Mouse (Mus musculus) Patski (cell line): ENCODE results near the gene Rtn4ip1. TPM values are rescaled to one million over a fixed set of nuclear protein-coding genes. Genes with fewer than 3 reads are reported as not detected.

ENCODE experiments used
- ATAC-seq: fragments of 100-300 bp; one replicate; pipeline ENCODE4 v1.8.0; 2021
- CTCF ChIA-PET: fragments of 350-600 bp; sonication (Branson Sonifier 250); formaldehyde crosslinking; loops from one replicate; lab custom pipeline; 2022; ENCODE audit warnings: inconsistent platforms; lab: Charles Lee
- POLR2A ChIA-PET: fragments of 350-600 bp; sonication (Branson Sonifier 250); formaldehyde crosslinking; loops from one replicate; lab custom pipeline; 2022; ENCODE audit warnings: antibody characterized with exemption, inconsistent platforms; lab: Charles Lee
- DNase-seq: peaks from one replicate; pipeline ENCODE4 v3.0.0-alpha.2; 2011; ENCODE audit warnings: low read depth, low spot score
- H3K27me3 ChIP-seq: fragments of 371-371 bp; one replicate; pipeline ENCODE4 v1.5.1; 2021
- CTCF ChIP-seq: fragments of 100-300 bp; IDR thresholded peaks from one replicate; pipeline ENCODE4 v1.5.1; 2021
- in situ Hi-C: fragments of 300-500 bp; cut with MboI; formaldehyde crosslinking; loops from 3 replicates; pipeline ENCODE4 v1.11.1; 2018; ENCODE audit warnings: low pct_unique_long_range_greater_than_20kb, mixed read lengths
- polyA plus RNA-seq: library from polyadenylated mRNA; unstranded; gene quantifications from one replicate; pipeline ENCODE4 v1.2.3, GENCODE M21; 2021

Gene Rtn4ip1
- 13.9 TPM for polyA plus RNA-seq

DNA sequence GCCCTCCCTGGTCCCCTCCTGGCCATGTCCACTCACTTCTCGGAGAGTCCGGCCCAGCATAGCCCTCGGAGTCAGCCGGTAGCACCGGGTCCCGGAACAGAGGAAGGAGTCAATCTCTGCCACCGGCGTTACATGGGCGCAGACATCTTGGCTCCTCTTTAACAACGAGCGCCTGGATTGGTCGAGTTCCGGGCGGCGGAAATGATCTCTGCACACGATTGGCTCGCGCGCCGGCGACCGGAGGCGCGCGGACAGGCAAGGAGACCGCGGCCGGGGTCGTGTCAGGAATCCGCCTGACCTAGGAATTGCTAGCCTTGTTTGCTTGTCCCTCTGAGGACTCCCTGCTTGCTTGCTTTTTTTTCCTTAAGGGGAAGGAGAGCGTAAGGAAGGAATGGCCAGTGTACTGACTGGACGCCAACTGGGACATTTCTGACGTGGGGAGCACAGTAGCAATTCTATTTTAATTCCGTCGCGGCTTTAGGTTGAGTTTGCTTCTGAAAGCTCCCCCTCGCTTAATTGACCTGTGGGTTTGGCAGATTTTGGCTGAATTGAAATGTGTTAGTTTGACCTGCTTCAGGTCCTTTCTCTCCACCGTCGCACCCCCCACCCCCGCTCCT, at the start of gene Rtn4ip1, which contains the start of gene Qrsl1:
Rtn4ip1 (plus strand) TSS at position 230 of the 617 bp plus-strand sequence.
Qrsl1 (minus strand) TSS at position 168 of the 617 bp plus-strand sequence.
- DNase-seq (peak; percentile 64), ATAC-seq (peak; percentile 80)
- H3K27me3 ChIP-seq = no peaks in the 10 kb centered on the region
- CTCF ChIA-PET = no interaction called here
- in situ Hi-C loops = no loop called here
- POLR2A ChIA-PET = interaction anchor here (0.7 to 1.0 kb wide), 2 partner anchors 270 to 303 kb away, joined by 3 to 4 read pairs; no protein-coding TSS in a partner anchor
- TF ChIP-seq CTCF = no peak

DNA sequence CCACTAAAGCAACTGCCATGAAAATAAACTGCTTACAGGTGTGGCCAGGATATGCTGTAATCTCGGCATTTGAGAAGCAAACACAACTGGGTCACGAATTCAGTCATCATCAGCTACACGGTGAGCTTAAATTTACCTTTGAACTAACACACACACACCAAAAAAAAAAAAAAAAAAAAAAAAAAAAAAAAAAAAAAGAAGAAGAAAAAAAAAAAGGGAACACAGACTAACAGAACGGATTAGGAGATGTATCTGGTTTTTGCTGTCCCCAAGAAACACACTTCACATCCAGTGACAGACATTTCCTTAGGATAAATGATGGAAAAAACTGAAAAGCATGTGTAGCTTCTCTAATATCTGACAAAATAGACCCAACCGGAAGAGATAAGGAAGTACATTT, 49.7 kb upstream of the Rtn4ip1 start:
- POLR2A ChIA-PET = interaction anchor here (0.6 kb wide), 1 partner anchor 188 kb away, joined by 7 read pairs; no protein-coding TSS in a partner anchor
- no peak for ATAC-seq
- DNase-seq = no peak
- H3K27me3 ChIP-seq = no peaks in the 10 kb centered on the region
- in situ Hi-C loops = no loop called here
- no peak for TF ChIP-seq CTCF
- CTCF ChIA-PET = interaction anchor here (1.2 kb wide), 1 partner anchor 11 kb away, joined by 3 read pairs; no protein-coding TSS in a partner anchor

DNA sequence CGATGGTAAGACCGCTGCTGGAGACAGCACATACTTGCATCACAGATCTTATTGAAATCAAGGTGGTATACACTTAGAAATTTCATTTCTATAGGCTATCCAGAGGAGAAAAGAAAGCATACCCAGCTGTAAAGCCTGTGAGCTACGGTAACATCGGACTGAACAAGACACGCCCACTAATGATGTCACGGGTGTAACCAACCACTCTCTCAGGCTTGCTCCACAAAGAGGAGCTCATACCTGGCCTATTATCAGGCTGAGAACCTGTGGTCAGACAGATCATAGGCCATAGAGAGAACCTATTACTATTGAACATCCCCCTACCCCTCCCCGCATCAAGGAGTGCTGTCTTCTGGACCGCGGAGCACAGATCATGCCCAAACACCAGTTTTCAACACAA, 45.7 kb upstream of the Rtn4ip1 start:
- DNase-seq (no peak), ATAC-seq (no peak)
- POLR2A ChIA-PET = no interaction called here
- no peaks in the 10 kb centered on the region for H3K27me3 ChIP-seq
- CTCF ChIA-PET = no interaction called here
- no peak for TF ChIP-seq CTCF
- in situ Hi-C loops = no loop called here

DNA sequence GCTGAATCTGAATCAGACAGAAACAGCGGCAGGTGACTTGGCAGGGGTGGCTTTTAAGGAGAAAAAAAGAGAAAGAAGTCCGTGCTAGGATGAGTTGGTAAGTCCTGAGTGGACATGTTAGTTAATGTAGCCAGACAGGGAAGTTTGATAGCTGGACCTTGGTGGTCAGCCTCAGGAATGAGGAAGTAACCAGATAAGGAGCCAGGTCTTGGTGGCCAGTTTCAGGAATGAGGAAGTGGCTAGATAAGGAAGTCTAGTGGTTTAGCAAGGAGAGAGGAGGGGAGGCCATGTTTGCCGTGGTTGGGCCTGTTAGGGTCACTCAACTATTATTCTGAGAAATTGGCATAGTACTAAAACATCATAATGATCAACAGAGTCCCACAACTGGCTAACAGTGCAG, 45.3 kb upstream of the Rtn4ip1 start:
- ChIA-PET CTCF (no interaction called here), POLR2A (no interaction called here)
- TF ChIP-seq CTCF = no peak
- in situ Hi-C loops = no loop called here
- no peak for DNase-seq
- H3K27me3 ChIP-seq = no peaks in the 10 kb centered on the region
- no peak for ATAC-seq

- DNase-seq (no peak), ATAC-seq (no peak)
- no peaks in the 10 kb centered on the region for H3K27me3 ChIP-seq
- in situ Hi-C loops = no loop called here
- ChIA-PET CTCF (interaction anchor here (1.3 to 1.6 kb wide), 3 partner anchors 9 to 296 kb away, joined by 3 to 4 read pairs (median 4); no protein-coding TSS in a partner anchor), POLR2A (interaction anchor here (1.1 kb wide), 1 partner anchor 222 kb away, joined by 3 read pairs; no protein-coding TSS in a partner anchor)
- TF ChIP-seq CTCF = peak; percentile 74
Observed at GRCm38 (mm10) chr10:43870752-43871151, 30.9 kb upstream of the Rtn4ip1 start.

GRCm38 (mm10) chr10:43871458-43871857, 30.1 kb upstream of the Rtn4ip1 start:
- POLR2A ChIA-PET = interaction anchor here (1.1 kb wide), 1 partner anchor 221 kb away, joined by 3 read pairs; no protein-coding TSS in a partner anchor
- H3K27me3 ChIP-seq = no peaks in the 10 kb centered on the region
- DNase-seq (no peak), ATAC-seq (no peak)
- in situ Hi-C loops = no loop called here
- TF ChIP-seq CTCF = no peak
- CTCF ChIA-PET = interaction anchor here (1.3 kb wide), 2 partner anchors 8 to 12 kb away, joined by 3 to 4 read pairs; no protein-coding TSS in a partner anchor

DNA sequence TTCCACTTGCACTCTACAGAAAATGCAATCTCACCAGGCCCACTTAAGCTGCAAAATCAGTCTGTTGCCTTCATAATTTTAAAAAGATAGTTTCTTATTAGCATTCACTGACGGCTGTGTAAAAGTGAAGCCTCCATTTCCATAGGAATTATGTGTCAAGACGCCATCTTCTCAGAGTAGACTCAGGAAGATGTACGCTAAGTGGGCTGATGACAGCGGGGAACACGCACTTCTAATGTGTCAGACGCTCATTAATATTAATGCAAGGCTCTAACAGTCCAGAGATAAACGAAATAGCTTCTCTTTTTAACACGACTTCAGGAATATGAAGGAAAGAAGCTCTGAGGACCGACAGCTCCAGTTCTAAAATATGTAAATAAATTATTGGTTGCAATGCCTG, 13.9 kb upstream of the Rtn4ip1 start:
- no peak for ATAC-seq

DNA sequence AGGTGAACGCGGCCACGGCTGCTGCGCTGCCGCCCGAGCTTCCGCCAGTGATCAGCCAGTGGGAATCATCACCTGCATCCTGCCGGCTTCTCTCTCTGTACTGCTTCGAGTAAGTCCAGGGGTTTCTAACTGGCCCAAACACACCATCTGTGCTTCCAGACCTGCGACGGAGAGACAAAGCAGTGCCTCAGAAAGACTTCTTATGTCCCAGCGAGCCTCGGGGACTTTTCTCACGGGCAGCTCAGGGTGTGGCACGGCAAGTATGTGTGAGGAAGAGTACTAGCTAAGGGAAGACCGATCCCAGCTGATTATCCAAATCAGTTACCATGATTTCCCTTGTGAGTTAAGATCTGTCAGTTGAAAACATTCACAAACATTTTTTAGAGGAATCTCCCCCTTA, 12.6 kb upstream of the Rtn4ip1 start:
- H3K27me3 ChIP-seq = no peaks in the 10 kb centered on the region
- ATAC-seq = no peak
- CTCF ChIA-PET = interaction anchor here (1.2 kb wide), 1 partner anchor 15 kb away, joined by 3 read pairs; no protein-coding TSS in a partner anchor
- POLR2A ChIA-PET = interaction anchor here (0.5 kb wide), 1 partner anchor 194 kb away, joined by 3 read pairs; no protein-coding TSS in a partner anchor
- no peak for TF ChIP-seq CTCF
- in situ Hi-C loops = no loop called here
- DNase-seq = no peak

More for the DNA sequence above, 13.9 kb upstream of the Rtn4ip1 start:
- in situ Hi-C loops = no loop called here
- CTCF ChIA-PET = interaction anchor here (1.2 kb wide), 1 partner anchor 313 kb away, joined by 4 read pairs; no protein-coding TSS in a partner anchor
- no peaks in the 10 kb centered on the region for H3K27me3 ChIP-seq
- no peak for DNase-seq
- TF ChIP-seq CTCF = no peak
- POLR2A ChIA-PET = no interaction called here

GRCm38 (mm10) chr10:43892971-43893370, 8.6 kb upstream of the Rtn4ip1 start:
- H3K27me3 ChIP-seq = no peaks in the 10 kb centered on the region
- no peak for DNase-seq
- CTCF ChIA-PET = no interaction called here
- in situ Hi-C loops = no loop called here
- no peak for TF ChIP-seq CTCF
- POLR2A ChIA-PET = interaction anchor here (0.6 kb wide), 1 partner anchor 8 kb away, joined by 3 read pairs; no protein-coding TSS in a partner anchor
- ATAC-seq = no peak

- in situ Hi-C loops = no loop called here
- ATAC-seq = no peak
- ChIA-PET POLR2A (no interaction called here), CTCF (interaction anchor here (1.3 kb wide), 1 partner anchor 321 kb away, joined by 5 read pairs; no protein-coding TSS in a partner anchor)
- no peaks in the 10 kb centered on the region for H3K27me3 ChIP-seq
- no peak for DNase-seq
- TF ChIP-seq CTCF = no peak
Observed at GRCm38 (mm10) chr10:43896065-43896464, 5.5 kb upstream of the Rtn4ip1 start.

GRCm38 (mm10) chr10:43898276-43898675, 3.3 kb upstream of the Rtn4ip1 start:
- DNase-seq (no peak), ATAC-seq (no peak)
- no peak for TF ChIP-seq CTCF
- no peaks in the 10 kb centered on the region for H3K27me3 ChIP-seq
- CTCF ChIA-PET = no interaction called here
- POLR2A ChIA-PET = no interaction called here
- in situ Hi-C loops = no loop called here
